Mouse (Mus musculus): Measurements from ENCODE around the gene Rab40c. TPM values are rescaled to one million over a fixed set of nuclear protein-coding genes. Genes with fewer than 3 reads are reported as not detected.
A peak's percentile ranks its signal among the peaks of the same experiment; 100 is the strongest.

The Rab40c gene
- 1.0 and 7.0 TPM in 2 replicates for total RNA-seq (2017)

DNA sequence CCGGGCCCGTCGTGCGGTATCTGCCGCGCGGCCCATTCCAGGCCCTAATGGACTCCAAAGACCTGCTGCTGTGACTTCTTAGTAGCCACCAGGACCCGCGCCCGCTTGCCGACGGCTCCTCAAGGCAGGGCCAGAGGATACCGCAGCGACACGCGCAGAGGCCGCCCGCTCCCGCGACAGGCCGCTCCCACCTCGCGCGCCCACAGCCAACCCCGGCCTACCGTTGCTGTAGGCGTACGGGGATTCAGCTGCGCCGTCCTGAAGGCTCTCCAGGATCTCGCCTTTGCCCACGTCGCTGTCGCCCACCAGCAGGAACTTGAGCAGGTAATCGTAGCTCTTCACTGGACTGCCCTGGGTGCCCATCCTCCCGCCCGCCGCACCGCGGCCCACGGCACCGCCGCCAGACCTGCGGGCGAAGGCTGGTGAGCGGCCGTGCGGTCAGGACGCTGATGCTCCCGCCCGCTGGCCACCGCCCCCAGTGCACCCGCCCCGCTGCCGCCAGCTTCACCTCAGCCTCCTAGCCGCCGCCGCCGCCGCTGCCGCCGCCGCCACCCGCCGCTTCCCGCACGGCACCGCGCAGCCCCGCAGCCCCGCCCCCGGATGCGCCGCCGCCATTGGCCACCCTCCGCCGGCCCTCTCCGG, at the start of gene Rab40c:
Gene Rab40c (minus strand): TSS at position 584 of the 642 bp plus-strand sequence.
- no peak for ATAC-seq (replicated peaks; ENCODE audit: low read depth, poor library complexity, severe bottlenecking)

DNA sequence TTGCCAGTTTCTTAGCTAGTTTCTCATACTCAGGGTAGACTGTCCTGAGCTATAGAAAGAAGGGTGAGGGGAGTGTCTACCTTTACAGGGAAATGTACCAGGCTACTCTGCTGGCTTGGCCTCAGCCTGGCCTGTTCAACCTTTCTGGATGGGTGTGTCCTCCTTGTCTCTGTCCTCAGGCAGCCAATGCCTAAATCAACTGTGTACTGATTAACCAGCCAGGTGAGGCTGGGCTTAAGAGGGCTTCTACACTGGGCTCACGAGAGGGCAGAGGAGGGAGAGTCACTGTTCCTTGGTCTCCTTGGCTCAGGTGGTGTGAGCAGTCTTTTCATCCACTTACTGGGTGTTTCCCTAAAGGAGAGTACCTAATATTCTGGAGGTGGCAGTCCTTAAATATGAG, 48.6 kb upstream of the Rab40c start:
- ATAC-seq (replicated peaks; ENCODE audit: low read depth, poor library complexity, severe bottlenecking), result no peak

DNA sequence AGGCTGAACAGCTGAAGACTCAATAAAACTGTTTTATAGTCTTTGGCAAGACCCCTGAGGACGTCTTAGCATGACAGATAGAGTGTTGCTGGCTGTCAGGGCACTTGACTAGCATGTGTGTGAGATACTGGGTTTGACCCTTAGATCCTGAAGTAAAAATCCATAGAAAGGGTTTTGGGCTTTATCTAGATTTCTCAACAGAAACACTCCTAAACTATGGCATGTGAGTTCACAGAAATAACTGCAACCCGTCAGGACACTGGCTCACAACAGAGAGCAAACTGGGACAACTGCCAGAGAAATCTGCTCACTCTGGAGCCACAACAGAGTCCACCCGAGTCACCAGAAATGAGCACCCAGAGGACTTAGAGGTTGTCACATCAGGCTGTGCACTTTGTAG, 48.1 kb upstream of the Rab40c start:
- no peak for ATAC-seq (replicated peaks; ENCODE audit: low read depth, poor library complexity, severe bottlenecking)

DNA sequence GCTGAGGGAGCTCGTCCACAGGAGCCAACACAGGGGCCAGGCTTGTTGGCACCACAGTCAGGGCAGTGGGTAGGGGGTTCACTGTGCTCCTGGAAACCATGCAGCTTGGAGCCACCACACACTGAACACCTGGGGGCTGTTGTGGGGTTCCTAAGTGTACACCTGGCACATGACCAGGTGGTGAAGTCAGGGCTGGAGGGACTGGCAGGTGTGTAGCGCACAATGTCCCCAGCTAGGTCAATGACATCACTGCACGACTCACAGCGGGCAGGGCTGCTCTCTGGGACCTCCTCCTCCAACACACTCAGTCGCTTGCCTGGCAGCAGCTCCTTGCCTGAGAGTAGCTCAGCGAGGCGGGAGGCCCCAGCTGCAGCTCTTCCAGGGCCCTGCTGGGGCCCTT, 44.7 kb upstream of the Rab40c start:
- no peak for ATAC-seq (replicated peaks; ENCODE audit: low read depth, poor library complexity, severe bottlenecking)

DNA sequence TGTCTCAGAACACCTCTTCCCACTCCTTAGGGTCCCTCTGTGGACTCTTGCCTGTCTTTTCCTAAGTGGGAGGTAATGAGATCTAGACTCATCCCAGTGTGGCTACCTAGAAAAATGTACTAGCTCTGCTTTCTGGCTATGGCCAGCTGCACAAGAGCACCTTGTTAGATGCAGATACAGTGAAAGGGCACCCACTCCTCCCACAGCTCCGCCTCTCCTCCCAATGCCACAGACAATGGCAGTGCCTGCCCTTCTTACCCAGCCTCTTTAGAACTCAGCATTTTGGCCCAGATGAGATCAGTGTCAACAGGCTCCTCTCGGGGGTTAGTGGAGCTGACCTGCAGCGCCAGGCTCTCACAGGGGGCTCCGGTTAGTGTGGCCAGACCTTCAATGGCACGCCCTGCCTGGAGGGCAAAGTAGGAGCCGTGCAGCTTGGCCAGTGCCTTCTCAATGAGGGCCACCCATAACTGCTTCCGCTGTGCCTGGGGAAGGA, 42.9 kb upstream of the Rab40c start:
- ATAC-seq (replicated peaks; ENCODE audit: low read depth, poor library complexity, severe bottlenecking), result no peak

DNA sequence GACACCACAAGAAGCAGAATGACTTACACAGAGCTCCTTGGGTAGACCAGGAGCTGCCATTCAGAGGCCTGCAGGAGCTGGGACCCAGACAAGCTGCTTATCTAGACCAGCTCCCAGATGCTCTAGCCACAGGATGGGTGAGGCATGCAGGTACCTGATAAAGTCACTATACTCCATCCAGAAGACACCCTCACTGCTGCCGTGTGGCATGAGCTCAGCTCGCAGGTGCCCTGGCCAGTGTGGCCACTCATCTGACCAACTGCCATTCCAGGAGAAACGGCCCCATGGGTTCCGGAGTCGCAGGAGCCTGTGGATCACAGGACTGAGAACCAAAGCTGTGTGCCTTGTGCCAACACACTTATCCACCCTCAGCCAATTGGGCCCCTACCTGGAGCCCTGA, 42.0 kb upstream of the Rab40c start:
- ATAC-seq (replicated peaks; ENCODE audit: low read depth, poor library complexity, severe bottlenecking), result peak; percentile 61

DNA sequence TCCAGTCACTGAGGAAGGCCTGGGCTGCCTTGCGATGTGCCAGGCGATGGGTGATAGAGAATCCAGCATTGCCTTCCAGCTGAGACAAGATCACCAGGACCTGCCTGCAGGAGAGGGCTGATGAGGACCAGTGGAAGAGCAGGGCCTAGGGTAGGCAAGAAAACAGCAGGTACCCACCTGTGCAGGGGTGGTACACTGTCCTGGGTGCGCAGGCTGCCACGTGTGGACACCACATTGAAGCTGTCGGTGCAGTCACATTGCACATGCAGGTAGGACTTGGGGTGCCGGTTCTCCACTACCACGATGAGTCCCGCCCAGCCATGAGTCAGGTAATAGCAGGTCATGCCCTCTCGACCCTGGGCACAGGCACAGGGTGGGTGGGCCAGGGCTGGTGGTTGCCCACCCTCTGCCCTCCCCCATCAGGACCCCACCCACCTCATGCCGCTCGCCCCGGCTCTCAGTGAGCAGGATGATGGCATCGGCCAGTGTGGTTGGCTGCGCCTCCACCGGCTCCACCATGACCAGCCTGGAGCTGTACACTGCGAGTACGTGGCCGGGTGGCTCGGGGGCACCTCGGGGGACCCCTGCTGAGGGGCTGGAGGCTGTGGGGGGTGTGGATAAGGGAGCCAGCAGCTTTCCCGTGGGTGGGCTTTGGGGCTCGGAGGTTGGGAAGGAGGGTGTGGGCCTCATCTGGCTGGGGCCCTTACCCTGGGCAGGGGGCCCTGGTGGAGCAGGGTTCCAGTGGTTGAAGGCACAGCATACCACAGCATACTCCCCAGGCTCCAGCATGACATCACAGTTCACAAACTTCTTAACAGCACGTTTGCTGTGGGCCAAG, 40.3 kb upstream of the Rab40c start:
- ATAC-seq (replicated peaks; ENCODE audit: low read depth, poor library complexity, severe bottlenecking), result no peak

DNA sequence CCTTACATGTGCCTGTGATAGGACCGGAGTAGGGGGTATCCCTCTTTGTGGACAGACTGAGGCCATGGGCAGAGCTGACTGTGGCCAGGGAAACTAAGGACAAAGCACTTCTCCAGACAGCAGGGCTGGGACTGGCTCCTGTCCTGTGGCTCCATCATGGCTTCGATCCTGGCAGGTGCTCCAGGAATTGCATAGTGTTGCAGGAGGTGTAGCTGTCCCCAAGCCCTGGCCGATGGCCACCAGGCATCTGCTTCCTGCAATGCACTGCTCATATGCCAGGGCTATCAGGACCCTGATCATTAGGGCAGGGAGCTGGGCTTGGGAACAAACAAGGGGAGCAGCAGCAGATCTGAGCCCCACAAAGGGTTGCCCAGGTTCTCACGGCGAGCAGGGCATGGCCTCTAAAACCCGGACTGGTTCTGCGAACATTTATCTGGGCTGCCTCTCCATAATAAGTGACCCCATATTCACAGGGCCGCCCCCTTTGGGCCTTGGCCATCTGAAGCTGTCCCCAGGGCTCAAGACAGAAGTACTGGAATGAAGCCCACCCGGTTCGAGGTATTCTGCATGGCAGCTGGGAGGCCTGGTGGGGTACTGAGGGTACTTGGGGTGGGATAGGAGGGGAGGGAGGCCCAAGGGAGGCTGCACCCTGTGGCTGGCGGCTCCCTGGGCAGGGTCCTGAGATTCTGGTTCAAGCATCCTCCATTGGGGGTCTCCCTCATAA, 39.4 kb upstream of the Rab40c start:
- no peak for ATAC-seq (replicated peaks; ENCODE audit: low read depth, poor library complexity, severe bottlenecking)

DNA sequence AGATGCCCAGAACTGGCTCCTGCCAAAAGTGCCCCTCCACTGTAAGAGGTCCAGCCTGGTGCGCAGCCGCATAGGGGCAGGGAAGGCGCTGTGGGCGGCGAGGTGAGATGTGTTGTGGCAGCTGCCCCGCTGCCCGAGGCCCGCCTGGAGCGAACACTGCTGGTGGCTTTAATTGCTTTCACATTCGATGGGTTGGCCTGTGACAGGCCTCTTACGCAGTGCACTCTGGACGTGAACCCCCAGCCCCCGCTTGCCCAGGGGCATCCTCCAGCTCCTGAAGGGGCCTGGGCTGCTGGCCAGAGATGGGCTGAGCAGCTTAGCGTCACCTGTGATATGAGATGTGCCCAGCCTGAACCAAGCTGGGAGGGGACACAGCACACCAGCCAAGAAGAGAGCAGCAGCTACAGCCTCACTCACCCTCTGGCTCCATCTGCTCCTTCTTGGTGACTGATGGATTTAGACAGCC, 38.1 kb upstream of the Rab40c start:
- ATAC-seq (replicated peaks; ENCODE audit: low read depth, poor library complexity, severe bottlenecking), result no peak

DNA sequence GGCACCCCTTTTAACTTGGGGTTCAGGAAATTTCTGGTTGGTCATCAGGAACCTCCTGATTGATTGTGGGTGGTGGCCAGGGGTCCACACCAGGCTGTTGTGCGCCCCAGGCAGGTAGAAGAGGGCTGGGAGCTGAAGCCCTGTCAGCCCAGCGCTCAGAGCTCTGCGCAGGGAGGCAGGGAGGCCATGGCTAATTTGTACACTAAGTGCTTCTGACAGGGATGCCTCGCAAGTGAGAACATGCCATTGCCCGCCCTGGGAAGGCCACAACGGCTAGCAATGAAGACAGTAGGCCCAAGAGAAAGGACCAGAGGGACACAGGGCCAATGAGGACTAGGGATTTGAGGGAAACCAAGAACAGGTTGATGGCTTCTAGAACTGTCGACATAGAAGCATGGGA, 37.1 kb upstream of the Rab40c start:
- ATAC-seq (replicated peaks; ENCODE audit: low read depth, poor library complexity, severe bottlenecking), result no peak

DNA sequence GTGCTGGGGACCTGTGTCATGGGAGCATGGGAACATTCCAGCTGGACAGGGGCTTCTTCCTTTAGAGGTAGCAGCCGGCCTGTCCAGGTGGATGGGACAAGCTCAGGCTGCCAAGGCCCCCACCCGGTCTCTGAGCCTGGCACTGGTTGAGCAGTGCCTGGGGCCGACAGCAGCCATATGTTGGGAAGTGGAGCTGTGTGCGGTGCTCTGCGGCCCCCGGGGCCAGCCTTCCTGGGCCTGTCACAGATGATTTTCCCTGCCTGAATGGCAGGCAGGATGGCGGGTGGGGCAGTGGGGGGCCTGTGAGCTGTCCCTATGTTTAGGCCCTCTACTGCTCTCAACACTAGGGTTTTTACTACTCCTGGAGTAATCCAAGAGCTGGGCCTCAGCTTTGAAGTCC, 36.7 kb upstream of the Rab40c start:
- ATAC-seq (replicated peaks; ENCODE audit: low read depth, poor library complexity, severe bottlenecking), result no peak

DNA sequence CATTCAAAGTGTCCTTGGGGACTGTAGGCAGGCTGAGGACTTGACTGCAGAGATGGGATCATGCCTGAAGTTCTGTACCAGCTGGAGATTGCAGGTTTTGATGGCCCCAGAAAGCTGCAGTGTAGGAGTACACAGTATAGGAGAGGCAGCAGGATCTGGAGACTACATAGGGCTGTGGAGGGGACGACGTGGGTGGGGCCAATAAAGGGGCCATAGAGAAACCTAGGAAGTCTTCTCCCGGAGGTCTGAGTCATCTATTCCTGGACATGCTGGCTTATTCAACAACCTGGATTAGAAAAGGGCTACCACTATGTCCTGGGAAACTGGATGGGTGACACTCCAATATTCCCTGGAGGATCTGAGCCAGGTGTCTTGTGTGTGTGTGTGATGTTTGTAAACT, 36.2 kb upstream of the Rab40c start:
- ATAC-seq (replicated peaks; ENCODE audit: low read depth, poor library complexity, severe bottlenecking), result no peak

DNA sequence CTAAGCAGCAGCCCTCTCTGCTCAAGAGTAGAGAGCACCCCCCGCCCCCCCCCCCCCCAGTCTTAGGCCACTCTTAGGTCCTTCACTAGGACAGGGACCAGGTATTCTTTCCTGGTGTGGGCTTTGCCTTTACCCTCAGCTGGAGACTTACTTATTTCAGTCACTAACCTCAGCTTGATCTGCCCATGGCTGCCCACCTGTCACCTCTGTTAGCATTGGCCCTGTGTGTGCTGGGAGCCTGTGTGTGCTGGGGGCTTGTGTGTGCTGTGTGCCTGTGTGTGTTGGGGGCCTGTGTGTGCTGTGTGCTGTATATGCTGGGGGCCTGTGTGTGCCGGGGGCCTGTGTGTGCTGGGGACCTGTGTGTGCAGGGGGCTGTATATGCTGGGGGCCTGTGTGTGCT, 35.1 kb upstream of the Rab40c start:
- ATAC-seq (replicated peaks; ENCODE audit: low read depth, poor library complexity, severe bottlenecking), result no peak

DNA sequence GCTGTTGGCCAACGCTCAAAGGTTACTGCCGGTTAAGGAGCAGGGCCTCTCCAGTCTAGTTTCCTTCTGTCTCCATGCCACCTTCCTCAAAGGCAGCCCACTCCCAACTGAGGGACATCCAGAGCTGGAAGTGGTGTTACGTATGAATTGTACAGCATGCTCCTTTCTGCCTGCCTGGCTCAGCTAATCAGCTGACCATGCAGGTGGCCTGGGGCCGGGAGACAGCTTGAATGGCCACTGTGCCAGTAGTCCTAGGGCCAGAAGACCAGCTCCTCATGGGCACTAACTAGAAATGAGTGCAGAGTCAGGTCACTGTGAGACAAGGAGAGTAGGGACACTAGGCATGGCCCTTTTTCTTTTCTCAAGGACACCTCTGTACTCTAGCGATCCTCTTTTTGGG, 33.6 kb upstream of the Rab40c start:
- ATAC-seq (replicated peaks; ENCODE audit: low read depth, poor library complexity, severe bottlenecking), result no peak

DNA sequence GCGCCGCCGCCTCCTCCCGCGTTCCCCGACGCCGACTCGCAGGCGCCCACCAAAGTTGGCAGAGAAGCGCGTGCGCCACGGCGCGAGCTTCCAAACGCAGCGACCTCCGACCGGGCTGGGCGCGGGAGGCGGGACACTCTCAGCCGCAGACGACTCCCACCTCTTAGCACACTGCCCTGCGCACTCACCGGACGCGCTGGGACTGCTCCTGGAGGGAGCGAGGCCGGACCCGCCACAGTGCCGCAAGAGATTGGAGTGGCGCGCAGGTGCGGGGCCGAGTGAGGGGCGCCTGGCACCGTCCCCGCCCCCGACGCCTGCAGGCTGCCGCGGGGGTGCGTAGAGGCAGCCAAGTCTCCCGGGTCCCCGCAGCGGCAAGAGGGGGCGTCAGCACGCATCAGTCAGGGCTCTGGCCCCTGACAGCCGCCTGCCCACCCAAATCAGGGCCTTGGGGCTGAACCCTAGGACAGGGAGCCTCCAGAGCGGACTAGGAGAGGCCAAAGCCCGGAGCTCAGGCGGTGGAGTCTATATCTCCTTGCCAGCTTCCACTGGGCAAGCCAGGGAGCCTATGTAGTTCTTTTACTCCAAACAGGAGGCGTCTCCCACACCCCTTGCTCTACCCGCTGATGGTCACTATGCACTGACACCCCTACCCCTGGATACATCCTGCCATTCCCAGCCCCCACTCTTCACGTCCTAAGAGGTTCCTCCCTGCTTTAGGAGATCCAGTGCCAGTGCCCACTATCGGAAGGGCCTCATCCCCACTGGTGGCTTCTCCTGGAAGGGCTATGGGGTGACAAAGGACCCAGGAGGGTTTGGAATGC, 32.5 kb upstream of the Rab40c start, which contains the start of gene A930017K11Rik:
Gene A930017K11Rik (minus strand): TSS at position 763 of the 821 bp plus-strand sequence.
- ATAC-seq (replicated peaks; ENCODE audit: low read depth, poor library complexity, severe bottlenecking), result no peak

DNA sequence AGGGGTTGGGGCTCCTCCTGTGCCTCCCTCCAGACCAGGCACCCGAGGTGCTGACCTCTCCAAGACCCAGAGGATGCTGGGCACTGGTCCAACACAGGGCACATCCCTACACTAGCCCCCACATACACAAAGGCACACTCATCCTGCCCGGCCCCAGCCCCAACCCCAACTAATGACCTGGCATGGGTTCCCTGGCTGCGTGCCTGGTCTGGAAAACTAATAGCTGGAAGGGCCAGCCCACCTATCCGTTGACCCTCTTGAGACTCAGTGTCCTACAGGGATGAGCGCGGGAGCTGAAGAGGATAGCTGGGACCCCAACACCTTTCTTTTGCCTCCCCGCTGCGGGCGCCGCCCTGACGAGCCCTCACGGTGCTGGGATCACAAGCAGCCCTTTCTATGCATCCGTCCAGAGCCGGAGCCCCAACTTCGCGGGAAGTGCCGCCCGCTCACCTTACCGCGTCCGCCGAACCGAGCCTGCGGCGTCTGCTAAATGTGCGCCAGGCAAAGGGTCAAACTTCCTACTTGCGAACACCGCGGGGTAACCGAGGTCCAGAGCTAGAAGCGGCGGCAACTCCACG, 31.8 kb upstream of the Rab40c start:
- no peak for ATAC-seq (replicated peaks; ENCODE audit: low read depth, poor library complexity, severe bottlenecking)

DNA sequence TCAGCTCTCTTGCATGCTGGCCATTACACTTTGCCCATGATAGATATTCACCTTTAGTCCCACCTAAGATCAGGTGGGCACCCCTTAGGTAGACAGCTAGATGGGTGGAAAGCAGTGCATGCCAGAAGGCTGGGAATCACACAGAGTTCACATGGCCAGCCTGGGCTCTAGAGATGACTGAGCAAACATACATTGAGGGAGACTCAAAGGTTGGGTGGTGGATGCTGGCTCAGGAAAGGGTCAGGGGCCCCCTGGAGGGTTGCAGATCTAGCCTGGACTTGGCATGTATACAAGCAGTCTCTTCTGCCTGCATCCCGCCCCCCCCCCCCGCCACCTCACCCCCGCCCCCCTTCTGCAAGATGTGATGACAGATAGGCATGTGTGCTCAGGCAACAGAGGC, 31.2 kb upstream of the Rab40c start:
- no peak for ATAC-seq (replicated peaks; ENCODE audit: low read depth, poor library complexity, severe bottlenecking)

DNA sequence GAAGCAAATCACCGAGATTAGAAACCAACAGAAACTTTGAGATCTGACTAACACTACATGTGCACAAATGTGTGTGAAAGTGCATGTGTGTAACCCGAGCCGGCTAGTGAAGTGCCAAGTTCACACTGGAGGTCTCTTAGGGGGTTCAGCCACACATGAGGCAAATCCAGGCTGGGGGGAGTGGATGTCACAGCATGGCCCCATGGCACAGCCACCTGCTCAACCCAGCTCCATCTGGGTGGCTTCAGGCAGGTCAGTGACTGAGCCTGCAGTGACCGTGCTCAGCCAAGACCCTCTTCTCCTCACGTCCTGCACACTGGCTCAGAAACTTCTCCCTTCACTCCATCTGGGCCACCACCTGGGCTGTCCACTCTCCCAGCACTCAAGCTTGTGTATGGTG, 30.5 kb upstream of the Rab40c start:
- no peak for ATAC-seq (replicated peaks; ENCODE audit: low read depth, poor library complexity, severe bottlenecking)

DNA sequence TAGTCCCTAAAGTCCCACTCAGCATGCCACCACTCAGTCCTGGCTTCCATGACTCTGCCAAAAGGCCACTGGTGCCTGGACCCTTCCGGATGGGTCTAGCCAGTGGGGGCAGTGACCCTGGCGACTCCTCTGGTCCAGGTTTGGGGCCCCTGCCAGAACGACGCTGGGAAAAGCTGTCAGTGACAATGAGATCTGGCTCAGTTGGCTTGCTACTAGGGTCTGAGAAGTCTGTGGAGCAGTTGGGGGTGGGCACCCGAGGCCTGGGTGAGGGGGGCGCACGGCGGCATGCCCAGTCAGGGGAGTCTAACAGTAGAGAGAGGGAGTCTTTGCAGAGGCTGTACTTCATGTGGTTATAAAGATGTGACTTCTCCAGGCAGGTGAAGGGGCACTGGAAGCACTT, 28.5 kb upstream of the Rab40c start:
- ATAC-seq (replicated peaks; ENCODE audit: low read depth, poor library complexity, severe bottlenecking), result no peak

DNA sequence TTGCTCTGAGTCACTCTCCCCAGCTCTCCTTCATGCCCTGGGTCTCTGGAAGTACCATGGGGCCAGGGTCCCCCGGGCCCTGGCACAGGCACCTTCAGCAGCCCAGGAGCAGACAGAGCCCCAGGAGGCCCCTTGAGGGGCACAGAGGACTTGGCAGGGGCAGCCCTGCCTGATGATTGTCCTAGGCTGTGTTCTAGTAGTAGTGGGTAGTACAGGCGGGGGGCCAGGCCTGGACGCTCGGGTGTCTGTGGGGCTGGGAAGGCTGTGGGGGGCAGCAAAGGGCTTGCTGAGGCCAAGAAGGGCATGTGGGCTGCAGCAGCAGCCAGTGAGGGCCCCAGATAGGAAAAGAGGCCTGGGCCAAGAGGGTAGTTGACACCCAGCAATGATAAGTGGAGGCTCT, 28.0 kb upstream of the Rab40c start:
- ATAC-seq (replicated peaks; ENCODE audit: low read depth, poor library complexity, severe bottlenecking), result no peak

Data from common myeloid progenitor, adult 5-6 weeks (primary cell).